Mouse (Mus musculus) G1E (cell line): ENCODE data around the gene Dut.

Experiments
- CTCF ChIP-seq: IDR thresholded peaks from 2 replicates; pipeline ENCODE4 v1.5.1; 2012; ENCODE audit warnings: low read depth, low read length, inconsistent platforms, mixed read lengths
- GATA1 ChIP-seq: IDR thresholded peaks from 2 replicates; pipeline ENCODE4 v1.6.1; 2012; ENCODE audit warnings: borderline replicate concordance, low read length, inconsistent platforms, mixed read lengths
- GATA2 ChIP-seq: IDR thresholded peaks from 2 replicates; pipeline ENCODE4 v1.6.1; 2012; ENCODE audit warnings: low read depth, low read length, inconsistent platforms, borderline replicate concordance
- POLR2AphosphoS5 ChIP-seq: IDR thresholded peaks from 2 replicates; pipeline ENCODE4 v1.6.1; 2012; ENCODE audit warnings: low read depth, low read length, inconsistent platforms; ENCODE audit not compliant: insufficient replicate concordance

DNA sequence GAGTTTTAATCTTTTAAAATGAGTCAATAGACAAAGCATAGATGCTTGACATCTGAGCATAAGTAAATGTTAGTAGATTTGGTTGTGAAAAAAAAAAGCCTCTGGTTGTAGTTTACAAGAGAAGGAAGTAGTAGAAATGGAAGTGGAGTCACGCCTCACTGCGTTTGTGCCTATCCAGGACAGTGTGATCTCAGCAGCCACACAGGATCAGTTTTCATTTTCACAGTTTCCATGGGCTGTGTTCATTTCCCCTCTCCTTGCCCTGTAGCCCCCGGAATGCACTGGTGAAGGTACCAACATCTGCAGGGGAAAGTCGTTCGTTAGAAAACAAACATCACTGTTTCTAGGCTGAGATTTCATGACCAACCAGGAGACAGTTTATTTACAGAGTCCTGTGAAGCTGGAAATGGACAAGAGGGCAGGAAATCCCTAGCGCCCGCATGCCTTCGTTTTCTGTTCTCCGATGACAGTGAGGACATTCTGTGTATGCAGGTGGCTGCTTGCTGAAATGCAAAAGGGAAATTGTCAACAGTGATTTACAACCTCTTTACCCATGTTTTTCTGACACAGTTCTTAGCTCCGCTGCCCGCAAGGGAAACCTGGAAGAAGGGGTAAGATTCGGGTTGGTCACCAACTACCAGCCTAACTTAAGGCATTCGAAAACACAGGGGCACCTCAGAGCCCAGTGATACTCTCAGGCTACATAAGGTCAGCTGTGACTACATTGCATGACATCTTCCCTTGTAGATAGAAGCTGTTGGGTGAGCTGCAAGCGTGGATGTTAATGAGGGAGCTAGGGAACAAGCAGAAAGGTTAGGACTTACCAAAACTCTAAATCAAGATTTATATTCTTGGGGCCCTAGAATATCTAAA, 35.6 kb downstream of the Dut start:
- TF ChIP-seq CTCF = no peak
- no peak for TF ChIP-seq GATA1
- no peak for TF ChIP-seq POLR2AphosphoS5
- TF ChIP-seq GATA2 = no peak
